Mouse (Mus musculus) liver (tissue): Measurements from ENCODE around the gene B3galt4.
"Not testable (repeated sequence)": the region's sequence is repeated elsewhere in the genome, so short reads cannot be mapped to it uniquely, and the experiment has no call there.

ENCODE experiments used
- DNase-seq: peaks from one replicate; pipeline ENCODE4 v3.0.0-alpha.2; 2020; ENCODE audit warnings: mixed read lengths

The B3galt4 gene

DNA sequence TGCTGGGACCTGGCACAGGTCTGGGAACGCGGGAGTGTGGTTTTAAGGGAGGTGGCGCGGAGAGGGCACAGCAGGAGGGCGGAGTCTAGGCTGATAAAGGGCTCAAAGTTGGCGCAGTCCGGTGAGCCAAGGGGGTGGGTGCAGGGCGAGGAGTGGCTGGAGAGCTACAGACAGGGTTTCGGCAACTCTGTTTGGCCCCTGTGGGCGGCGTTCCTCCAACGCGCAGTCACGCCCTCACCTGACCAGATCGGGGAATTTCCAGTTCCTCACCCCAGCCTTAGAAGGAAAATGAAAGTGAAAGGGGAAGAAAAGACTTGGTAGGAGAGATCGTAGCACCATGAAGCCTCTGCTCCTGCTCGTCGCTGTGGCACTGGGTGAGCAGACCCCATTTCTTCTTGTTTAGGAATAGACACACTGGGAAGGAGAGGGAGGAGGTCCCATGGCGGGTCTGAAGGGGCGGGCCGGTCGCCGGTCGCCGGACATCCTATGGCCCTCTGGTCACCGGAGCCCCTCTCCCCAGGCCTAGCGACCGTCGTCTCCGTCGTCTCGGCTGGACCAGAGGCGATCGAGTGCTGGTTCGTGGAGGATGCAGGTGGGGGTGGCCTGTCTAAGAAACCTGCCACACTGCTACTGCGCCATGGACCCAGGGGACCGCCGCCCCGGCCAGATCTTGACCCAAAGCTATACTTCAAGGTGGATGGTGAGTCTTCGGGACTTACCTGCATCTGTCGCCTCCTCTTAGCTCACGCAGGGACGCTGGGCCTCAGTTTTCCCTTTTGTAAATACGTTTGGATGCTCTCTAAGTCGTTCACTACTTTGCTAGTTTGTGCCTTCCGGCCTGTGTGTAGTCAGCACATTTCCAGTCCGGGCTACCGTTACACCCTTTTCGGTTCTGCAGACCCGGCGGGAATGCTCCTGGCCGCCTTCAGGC is 31.7 kb downstream of the B3galt4 start:
- DNase-seq = peak; percentile 92

DNA sequence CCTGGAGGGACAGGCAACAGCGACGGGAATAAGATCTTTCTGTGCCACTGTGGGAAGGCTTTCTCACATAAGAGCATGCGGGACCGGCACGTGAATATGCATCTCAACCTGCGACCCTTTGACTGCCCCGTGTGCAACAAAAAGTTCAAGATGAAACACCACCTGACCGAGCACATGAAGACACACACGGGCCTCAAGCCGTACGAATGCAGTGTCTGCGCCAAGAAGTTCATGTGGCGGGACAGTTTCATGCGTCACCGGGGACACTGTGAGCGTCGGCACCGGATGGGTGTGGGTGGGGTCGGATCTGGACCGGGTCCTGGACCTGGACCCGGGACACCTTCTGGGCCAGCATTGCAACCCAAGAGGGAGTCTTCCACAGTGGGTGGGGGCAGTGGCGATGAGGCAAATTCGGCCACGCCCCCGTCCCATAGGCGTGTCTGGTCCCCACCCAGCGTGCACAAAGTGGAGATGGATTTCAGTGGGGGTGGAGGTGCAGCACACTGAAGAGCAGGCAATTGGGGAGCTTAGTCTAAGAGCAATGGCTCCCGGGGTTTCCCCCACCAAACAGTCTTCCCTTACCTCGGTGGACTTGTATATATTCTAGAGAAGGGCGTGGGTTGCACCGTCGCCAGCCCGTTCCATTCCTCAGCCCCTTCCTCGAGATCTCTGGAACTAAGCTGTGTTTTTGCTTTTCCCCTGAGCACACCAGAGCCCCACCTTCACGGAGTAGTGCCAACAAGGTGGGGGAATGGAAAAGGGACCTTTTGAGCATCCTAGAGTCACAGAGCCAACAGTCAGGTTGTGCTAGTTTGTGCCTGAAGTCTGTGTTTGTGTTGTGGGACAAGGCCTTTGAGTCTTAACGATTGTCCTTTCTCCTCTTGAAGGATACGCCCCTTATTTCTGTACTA is 32.7 kb downstream of the B3galt4 start:
- peak; percentile 76 for DNase-seq

- no peak for DNase-seq
Observed at GRCm38 (mm10) chr17:33917656-33918292, 33.5 kb downstream of the B3galt4 start.

DNA sequence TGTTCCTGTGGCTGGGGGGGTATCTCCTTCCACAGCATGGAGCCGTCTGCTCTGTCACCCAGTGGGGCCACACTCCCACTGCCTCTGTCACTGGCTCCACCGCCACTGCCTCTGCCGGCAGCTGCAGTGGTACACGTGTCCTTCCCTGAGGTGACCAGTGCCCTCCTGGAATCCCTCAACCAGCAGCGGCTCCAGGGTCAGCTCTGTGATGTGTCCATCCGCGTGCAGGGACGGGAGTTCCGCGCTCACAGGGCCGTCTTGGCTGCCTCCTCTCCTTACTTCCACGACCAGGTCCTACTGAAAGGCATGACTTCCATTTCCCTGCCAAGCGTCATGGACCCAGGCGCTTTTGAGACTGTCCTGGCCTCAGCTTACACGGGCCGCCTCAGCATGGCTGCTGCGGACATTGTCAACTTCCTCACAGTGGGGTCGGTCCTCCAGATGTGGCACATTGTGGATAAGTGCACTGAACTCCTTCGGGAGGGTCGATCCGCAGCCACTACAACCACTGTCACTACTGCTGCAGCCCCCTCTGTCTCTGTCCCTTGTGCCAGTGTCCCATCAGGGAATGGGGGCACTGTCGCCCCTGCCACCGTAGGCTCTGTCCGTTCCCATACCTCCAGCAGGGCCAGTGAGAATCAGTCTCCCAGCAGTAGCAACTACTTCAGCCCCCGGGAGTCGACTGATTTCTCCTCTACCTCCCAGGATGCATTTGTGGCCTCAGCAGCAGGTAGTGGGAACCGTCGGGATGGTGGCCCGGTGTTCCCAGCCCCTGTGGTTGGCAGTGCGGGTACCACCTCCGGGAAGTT is 34.2 kb downstream of the B3galt4 start:
- DNase-seq = no peak

DNA sequence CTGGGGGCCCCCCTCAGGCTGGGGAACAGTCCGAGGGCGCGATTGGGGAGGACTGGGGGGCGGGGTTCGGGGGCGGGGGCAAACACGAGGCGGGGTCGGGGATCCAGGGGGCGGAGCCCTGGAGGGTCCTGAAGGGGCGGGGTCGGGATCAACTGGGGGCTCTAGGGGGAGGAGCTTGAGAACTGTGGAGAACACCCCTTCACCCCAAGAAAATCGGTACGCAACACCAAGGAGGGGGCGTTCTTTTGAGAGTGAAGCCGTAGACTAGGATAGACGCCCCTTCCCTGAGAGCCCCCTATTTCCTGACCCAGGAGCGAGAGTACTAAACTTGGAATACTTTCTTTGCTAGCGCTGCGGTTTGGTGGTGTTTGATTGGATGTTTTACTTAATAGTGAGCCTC is 35.0 kb downstream of the B3galt4 start:
- no peak for DNase-seq

DNA sequence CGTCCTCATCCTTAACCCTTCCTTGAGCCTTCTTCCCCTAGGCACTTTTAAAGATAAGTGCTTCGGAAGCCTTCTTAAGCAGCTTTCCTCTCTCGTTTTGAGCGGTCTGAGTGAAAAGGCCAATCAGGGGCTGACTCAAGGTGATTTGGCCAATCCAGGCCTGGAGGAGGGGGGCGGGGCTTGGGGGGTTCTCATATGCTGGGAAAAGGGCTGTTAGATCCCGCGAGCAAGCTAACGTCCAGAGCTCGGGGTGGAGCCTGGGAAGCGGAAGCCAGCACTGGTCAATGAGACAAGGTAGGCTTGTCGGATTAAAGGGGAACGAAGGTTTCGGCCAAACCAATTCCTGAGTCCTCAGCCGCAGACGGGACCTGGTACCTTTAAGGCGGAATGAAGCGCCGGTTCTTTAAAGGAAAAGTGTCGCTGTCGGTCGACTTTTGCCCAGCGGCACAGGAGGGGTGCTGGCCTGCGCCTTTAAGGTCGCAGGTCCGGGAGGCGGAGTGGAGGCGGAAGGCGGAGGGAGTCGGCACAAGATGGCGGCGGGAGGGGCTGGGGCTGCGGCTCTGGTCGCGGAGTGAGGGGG is 35.5 kb downstream of the B3galt4 start, which contains the start of the genes Tapbp and Zbtb22:
Gene Tapbp, plus strand, starts transcription at position 229 of the 580 bp plus-strand sequence.
Gene Zbtb22, plus strand, starts transcription at position 234 of the 580 bp plus-strand sequence.
- peak; percentile 98 for DNase-seq

DNA sequence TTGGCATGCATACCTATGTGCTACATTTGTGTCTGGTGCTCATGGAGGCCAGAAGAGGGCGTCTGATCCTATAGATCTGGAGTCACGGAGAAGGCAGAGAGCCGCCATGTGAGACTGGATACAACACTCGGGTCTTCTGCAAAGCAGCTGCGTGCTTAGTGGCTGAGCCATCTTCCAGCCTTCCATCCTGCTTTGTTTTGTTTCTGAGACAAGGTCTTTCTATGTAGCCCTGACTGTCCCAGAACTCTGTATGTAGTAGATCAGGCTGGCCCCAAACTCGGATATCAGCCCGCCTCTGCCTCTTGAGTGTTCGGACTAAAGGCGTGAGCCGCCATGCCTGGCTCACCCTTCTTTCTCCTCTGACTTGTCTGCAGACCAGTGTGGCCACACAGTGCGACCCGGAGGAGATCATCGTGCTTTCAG is 36.3 kb downstream of the B3galt4 start:
- no peak for DNase-seq

DNA sequence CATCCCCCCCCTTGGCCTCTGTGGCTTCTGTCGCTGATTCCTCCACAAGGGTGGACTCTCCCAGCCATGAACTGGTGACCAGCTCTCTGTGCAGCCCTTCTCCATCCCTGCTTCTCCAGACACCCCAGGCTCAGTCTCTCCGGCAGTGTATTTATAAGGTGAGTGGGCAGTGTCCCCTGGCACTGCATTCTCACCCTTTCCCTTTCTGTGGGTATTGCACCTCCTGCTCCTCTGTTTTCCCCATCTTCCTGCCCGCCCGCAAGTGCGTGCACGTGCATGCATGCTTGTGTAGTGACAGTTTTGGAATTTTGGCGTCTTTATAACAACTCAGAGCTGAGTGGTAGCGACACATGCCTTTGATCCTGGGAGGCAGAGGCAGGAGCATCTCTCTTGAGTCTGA is 37.4 kb downstream of the B3galt4 start:
- no peak for DNase-seq

- no peak for DNase-seq
Observed at GRCm38 (mm10) chr17:33913264-33913663, 38.0 kb downstream of the B3galt4 start.

DNA sequence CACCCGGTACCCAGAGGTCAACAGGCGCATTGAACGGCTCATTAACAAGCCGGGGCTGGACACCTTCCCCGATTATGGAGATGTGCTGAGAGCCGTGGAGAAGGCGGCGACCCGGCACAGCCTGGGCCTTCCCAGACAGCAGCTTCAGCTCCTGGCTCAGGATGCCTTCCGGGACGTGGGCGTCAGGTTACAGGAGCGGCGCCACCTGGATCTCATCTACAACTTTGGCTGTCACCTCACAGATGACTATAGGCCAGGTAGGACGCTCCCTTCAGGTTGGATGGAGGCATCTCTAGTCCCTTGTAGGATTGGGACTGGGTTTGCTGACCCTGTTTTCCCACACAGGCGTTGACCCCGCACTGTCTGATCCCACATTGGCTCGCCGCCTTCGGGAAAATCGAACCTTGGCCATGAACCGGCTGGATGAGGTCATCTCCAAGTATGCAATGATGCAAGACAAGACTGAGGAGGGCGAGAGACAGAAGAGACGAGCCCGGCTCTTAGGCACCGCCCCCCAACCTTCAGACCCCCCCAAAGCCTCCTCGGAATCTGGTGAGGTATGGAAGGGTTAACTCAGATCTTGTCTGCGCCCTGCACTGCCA is 39.4 kb downstream of the B3galt4 start:
- no peak for DNase-seq

GRCm38 (mm10) chr17:33911052-33911812 is 40.1 kb downstream of the B3galt4 start:
- DNase-seq = no peak

- no peak for DNase-seq
Observed at GRCm38 (mm10) chr17:33910346-33911051, 40.8 kb downstream of the B3galt4 start.

DNA sequence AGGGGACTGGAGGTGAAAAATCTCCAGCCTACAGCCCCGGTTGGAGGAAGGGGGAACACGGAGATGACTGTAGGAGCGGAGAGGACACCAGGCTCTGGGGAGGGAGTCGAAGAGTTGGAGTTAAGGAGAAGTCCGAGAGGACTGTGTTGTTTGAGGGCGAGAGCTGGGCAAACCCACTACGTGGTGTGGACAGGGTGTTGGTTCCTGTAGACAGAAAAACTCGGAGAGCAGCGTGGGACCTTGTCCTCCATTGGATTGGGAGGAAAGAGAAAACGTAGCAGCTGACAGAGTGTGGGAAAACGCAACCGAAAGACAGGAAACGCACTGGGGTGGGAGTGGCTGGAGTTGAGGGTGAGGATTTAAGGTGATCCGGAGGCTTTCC is 41.4 kb downstream of the B3galt4 start:
- peak; percentile 42 for DNase-seq

DNA sequence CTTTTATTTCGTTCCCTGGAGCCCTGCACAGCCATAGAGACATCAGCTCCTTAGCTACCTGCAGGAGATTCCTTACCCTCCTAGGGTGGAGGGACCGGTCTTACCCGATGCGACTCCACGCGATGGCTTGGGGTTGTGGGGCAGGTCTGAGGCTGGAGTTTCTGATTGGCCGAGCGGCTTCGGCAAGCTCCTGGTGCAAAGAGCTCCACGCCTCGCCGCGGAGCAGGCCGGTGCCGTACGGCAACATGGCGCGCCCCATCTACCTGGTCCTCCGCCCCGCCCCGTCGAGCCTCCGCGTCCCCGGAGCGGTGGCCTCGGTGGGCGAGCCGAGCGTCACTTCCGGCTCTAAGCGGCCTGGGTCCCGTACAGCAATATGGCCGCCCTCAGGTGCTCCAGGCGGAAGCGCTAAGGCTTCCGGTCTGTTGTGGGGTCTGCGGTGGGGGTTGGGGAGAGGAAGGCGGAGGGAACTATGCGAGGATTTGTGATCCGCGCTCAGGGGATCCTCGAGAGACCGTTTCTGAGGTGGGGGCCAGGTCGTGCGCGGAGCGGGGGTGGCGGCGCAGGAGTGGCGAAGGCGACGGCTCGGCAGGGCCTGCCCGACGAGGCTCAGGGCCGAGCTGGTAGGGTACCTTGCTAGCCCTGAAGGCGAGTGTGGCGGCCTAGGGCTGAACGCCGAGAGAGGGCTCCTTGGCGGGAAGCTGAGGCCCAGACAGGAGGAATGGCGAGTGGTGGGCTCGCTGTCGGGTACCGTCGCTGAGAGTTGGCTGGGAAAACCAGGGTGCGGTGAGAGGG is 42.0 kb downstream of the B3galt4 start, which contains the start of gene Daxx:
Gene Daxx, plus strand, starts transcription at position 338 of the 792 bp plus-strand sequence.
- DNase-seq = peak; percentile 97

- DNase-seq = peak; percentile 59
Observed at GRCm38 (mm10) chr17:33908331-33909076, 42.8 kb downstream of the B3galt4 start.

GRCm38 (mm10) chr17:33904835-33905234 is 46.5 kb downstream of the B3galt4 start, which contains the start of gene Platr17:
Gene Platr17 (plus strand): TSS chr17:33905135.
- not testable (repeated sequence) for DNase-seq

- DNase-seq = not testable (repeated sequence)
Observed at GRCm38 (mm10) chr17:33903911-33904651, 47.2 kb downstream of the B3galt4 start.
